Mouse (Mus musculus) mature B cell (primary cell): ENCODE measurements around the gene Qrich1.

Source experiments
- in situ Hi-C: fragments of 300-500 bp; cut with MboI; formaldehyde crosslinking; loops from 2 replicates; pipeline ENCODE4 v1.14.3; 2019

Gene Qrich1

DNA sequence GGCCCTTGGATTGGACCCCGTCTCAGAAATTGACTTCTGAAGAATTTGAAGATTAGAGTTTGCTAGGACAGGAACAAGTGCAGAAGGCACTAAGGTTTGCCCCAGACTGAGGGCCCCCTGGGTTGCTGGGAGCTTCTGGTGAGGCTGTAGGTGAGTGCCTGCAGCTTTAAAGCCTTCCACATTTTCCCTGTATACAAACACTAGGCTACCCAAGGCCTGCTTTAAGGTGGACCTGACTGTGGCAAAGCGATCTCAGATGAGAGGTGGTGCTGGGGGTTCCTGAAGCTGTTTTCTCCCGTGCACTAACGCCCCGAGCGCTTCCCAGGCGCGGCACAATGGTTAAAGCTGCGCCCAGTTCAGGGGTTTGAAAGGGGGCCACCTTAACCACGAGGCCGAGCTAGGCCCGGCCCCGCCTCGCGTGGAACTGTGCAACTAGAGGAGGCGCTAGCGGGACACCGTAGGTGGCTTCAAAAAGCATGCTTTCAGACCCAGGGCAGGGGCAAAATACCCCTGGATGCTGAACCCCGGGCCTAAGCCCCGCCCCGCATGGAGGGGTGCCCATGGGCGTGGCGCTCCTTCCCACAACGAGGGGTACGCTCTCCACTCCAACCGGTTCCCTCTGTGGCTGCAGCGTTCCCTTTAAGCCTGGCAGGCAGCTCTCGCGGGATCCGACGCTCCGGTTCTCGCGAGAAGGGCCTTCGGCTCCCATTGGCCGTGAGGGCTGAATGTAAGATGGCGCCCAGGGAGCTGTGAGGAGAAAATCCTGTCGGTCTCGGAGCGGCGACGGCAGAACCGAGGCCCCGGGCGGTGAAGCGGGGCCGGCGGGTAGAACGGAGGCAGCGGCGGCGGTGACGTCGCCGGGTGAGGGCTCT lies at the start of gene Qrich1:
Gene Qrich1 (plus strand): TSS at position 427 of the 872 bp plus-strand sequence.
- in situ Hi-C loops = no loop called here

DNA sequence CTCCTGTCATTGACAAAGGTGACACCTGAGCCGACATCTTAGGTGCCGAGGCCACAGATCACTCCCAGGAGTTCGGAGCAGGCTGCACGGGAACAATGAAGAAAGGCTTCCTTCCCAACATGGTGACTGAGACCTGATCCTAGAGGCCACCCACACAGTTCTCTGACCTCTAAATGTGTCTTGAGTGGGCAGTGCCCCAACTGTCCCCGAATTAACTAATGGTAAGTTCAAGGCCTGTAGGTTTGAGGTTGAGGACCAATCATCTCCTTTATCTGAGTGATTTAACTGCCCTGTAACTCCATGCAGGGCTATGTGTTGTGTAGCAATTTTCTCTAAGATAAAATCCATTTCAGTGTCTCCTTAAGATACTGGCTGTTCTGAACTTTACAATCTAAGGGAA lies 47.2 kb upstream of the Qrich1 start:
- in situ Hi-C loops = no loop called here

DNA sequence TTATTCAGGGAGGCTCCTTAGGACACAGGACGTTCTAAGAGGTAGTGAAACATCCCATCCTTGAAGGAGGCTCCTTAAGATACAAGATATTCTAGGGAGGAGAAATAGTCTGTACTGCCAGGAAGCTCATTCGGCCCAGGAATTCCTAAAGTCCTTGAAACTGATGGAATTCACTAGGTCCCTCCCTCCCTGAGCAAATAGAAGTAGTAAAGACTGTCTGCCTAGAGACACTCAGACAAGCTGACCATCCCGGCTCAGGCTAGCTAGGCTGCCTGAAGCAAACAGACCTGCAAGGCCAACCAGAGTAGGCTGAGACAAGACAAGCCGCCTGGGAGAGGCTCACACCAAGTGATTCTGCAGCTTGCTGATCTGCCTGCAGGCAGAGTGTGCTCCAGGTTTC lies 46.8 kb upstream of the Qrich1 start:
- in situ Hi-C loops = no loop called here

DNA sequence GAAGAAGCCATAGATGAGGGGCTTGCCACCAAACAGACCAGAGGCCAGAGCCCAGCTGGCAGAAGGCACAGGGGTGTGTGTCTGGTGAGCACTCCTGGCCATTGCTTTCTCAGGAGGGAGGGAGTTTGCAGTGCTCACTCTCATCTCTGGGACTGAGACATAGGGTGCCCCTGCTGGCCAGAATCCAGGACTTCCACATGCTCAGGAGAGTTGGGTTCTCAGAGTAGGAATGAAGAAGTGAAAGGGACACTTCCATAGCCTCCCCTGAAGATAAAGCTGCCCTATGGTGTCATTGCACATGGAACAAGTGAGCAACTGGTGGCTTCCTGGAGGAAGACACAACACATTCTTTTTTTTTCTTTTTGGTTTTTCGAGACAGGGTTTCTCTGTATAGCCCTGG lies 42.1 kb upstream of the Qrich1 start:
- in situ Hi-C loops = no loop called here

DNA sequence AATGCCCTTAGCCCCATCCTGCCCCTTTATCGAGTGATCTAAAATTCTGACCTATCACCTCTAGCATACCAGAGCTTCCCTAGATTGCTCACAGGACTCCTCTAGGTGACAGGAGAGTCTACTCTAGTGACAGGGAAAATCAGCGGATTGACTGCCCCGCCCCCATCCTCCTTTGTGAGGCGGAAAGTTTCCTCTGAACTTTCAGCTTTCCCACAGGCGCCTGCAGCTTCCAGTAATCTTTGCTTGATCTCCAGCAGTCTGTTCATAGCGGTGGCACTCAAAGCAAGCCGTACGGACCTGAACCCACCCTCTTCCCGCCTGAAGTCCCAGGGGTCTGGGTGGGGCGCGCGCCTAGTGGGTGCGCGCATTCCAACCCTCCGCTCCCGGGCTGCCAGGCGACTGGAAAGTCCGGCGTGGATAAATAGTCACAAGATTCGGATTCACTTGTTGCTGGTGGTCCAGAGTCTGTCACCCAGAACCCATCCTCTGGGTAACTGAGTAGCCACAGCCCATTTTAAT lies 37.9 kb upstream of the Qrich1 start:
- in situ Hi-C loops = no loop called here

DNA sequence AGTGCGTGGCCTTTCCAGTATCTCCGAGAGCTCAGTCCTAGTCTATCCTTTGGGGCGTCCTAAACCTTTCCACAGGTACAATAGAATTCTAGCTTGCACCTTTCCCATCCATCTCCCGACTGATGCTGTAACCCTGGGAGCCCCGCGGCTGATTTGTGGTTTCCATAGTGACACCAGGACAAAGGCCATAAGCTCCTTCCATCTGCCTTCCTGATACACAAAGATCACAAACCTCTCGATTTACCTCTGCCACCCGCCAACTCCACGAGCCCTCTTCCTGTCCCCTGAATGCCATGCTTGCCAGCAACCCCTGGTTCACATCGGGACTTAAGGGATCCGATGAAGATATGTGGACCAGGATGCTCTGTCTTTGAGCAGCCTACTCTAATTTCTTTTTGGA lies 37.4 kb upstream of the Qrich1 start:
- in situ Hi-C loops = no loop called here

DNA sequence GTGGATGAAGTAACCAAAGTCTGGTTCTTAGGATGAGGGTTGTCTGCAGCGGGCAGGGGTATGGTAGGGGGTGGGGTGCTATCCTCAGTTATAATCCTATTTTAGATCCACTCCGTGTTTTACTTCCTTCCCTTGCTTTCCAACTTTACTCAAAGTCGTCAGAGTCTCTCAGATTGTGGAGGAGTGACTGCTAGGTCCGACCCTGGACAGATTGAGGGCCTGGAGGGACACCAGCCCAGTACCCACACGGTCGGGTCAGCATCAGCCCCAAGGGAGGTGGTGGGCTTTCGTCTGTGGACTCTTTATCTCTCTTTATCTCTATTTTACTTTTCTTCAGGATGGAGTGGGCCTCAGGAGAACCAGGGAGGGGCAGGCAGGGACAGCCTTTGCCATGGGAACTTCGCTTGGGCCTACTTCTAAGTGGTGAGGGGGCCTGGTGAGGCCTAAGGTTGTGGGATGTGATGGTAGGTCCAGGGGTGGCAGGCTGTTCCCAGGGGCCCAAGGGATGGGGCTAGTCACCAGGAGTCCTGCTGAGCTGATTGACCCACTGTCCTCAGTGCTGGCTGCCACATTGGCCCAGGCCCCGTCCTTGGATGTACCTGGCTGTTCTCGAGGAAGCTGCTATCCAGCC lies 36.8 kb upstream of the Qrich1 start, which contains the start of gene Lamb2:
Gene Lamb2 (plus strand): TSS at position 16 of the 631 bp plus-strand sequence.
- in situ Hi-C loops = no loop called here

DNA sequence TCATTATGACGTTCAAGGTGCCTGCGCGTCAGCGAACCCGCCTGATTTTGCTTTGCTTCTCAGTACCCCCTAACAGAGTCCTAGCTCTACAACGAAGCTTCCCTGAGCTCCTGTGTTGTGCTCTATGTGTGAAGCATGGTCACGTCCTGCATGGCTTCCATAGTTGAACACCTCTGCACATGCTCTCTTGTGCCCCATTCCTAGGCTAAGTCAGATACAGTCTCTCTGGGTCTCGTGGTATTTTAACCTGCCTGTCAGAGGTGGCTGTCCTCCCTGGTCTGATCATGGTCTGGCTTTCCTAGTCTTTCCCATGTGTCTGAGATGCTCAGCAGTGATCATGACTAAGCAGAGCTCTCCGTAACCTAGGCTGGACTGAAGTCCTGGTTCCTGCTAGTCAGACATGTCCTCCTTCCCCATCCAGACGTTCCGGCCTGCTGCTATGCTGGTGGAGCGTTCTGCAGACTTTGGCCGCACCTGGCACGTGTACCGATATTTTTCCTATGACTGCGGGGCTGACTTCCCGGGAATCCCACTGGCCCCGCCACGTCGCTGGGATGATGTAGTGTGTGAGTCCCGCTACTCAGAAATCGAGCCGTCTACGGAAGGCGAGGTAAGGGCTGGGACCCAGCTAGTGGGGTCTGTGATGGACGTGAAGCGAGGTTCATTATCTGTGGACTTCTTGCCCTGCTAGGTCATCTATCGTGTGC lies 35.6 kb upstream of the Qrich1 start:
- in situ Hi-C loops = no loop called here

DNA sequence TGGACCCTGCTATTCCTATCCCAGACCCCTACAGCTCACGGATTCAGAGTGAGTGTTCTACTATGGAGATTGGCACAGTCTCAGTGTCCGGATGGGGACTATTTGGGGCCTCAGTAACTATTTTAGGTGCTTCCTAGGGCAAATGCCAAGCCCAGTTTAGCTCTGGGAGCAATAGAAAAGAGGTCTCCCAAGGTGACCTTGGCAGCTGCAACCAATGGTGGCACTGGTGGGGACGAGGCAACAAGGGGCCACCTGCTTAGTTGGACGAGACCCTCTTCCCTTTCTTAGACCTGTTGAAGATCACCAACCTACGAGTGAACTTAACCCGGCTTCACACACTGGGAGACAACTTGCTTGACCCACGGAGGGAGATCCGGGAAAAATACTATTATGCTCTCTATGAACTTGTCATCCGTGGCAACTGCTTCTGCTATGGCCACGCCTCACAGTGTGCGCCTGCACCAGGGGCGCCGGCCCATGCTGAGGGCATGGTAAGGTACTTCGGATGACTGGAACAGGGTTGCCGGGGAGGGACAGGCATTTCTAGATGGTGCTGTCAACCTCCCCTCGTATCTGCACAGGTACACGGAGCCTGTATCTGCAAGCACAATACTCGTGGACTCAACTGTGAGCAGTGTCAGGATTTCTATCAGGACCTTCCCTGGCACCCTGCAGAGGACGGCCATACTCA lies 34.9 kb upstream of the Qrich1 start:
- in situ Hi-C loops = no loop called here

DNA sequence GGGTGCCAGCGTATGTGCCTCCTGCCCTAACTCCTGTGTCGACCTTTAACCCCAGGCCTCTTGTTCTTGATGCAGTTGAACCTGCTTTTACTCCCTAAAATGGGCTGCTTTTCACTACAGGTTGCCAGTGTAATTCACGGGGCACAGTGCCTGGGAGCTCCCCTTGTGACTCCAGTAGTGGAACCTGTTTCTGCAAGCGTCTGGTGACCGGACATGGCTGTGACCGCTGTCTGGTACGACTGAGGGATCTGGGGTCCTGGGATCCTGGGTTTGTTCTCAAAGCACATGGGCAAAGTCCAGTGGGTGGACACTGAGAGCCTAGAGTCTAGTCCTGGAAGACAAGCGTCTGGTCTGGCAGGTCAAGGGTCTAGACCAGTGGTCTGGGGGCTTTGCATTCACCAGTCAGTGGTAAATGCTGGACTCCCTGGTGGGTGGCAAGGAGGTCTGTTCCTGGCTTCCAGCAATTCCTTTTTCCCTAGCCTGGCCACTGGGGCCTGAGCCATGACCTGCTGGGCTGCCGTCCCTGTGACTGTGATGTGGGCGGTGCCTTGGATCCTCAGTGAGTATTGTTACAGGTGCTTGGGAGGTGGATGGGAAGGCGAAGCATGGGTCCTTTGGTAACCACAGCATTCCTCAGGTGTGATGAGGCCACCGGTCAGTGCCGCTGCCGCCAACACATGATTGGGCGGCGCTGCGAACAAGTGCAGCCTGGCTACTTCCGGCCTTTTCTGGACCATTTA lies 33.4 kb upstream of the Qrich1 start:
- in situ Hi-C loops = no loop called here

DNA sequence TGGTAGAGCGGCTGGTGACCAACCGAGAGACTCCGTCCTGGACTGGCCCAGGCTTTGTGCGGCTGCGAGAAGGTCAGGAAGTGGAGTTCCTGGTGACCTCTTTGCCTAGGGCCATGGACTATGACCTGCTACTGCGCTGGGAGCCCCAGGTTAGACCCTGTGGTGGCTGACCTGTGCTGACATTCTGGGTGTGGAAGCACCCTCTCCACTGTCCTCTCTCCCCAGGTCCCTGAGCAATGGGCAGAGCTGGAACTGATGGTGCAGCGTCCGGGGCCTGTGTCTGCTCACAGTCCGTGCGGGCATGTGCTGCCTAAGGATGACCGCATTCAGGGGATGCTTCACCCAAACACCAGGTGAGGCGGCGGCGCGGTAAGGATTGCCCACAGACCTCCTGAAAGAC lies 32.6 kb upstream of the Qrich1 start:
- in situ Hi-C loops = no loop called here

DNA sequence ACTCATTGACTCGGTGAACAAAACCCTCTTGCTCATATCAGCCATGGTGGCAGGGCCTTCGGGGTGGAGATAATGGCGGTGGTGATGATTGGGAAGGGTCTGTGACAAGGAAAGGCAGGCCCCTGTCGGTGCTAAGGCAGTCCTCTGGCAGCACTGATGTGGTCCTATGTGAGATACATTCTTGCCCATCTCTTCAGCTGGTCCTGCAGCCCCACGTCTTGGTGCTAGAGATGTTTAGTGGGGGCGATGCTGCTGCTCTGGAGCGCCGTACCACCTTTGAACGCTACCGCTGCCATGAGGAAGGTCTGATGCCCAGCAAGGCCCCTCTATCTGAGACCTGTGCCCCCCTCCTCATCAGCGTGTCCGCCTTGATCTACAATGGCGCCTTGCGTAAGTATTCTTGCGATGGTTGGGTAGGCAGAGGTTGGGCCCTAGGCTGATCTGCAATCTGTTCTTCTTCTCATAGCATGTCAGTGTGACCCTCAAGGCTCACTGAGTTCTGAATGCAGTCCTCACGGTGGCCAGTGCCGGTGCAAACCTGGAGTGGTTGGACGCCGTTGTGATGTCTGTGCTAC lies 31.2 kb upstream of the Qrich1 start:
- in situ Hi-C loops = no loop called here

DNA sequence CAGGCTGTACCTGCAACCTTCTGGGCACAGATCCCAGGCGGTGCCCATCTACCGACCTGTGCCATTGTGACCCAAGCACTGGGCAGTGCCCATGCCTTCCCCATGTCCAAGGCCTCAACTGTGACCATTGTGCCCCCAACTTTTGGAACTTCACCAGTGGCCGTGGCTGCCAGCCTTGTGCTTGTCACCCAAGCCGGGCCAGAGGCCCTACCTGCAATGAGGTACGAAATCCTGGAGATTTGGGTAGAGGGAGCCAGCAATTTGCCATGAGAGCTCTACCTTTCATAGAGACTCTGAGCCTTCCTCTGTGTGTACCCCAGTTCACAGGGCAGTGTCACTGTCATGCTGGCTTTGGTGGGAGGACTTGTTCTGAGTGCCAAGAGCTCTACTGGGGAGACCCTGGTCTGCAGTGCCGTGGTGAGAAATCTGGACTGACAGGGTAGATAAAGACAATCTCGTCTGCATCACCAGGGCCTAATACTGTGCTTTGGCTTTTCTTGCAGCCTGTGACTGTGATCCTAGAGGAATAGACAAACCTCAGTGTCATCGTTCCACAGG lies 29.6 kb upstream of the Qrich1 start:
- in situ Hi-C loops = no loop called here

DNA sequence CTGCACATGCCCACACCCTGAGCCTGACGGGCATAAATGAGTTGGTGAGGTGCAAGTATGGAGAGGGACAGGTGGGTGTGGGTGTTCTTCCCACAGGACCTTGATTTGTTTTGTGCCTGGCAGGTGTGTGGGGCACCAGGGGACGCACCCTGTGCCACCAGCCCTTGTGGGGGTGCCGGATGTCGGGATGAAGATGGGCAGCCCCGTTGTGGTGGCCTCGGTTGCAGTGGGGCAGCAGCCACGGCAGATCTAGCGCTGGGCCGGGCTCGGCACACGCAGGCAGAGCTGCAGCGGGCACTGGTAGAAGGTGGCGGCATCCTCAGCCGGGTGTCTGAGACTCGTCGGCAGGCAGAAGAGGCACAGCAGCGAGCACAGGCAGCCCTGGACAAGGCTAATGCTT lies 28.2 kb upstream of the Qrich1 start:
- in situ Hi-C loops = no loop called here

DNA sequence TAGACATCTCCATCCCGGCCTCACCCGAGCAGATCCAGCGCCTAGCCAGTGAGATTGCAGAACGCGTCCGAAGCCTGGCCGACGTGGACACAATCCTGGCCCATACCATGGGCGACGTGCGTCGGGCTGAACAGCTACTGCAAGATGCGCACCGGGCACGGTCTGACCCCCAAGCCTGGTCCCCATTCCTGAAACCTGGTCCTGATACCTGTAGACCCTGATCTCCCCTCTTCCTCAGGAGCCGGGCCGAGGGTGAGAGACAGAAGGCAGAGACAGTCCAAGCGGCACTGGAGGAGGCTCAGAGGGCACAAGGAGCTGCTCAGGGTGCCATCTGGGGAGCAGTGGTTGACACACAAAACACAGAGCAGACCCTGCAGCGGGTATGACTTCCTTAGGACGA lies 27.4 kb upstream of the Qrich1 start:
- in situ Hi-C loops = no loop called here

DNA sequence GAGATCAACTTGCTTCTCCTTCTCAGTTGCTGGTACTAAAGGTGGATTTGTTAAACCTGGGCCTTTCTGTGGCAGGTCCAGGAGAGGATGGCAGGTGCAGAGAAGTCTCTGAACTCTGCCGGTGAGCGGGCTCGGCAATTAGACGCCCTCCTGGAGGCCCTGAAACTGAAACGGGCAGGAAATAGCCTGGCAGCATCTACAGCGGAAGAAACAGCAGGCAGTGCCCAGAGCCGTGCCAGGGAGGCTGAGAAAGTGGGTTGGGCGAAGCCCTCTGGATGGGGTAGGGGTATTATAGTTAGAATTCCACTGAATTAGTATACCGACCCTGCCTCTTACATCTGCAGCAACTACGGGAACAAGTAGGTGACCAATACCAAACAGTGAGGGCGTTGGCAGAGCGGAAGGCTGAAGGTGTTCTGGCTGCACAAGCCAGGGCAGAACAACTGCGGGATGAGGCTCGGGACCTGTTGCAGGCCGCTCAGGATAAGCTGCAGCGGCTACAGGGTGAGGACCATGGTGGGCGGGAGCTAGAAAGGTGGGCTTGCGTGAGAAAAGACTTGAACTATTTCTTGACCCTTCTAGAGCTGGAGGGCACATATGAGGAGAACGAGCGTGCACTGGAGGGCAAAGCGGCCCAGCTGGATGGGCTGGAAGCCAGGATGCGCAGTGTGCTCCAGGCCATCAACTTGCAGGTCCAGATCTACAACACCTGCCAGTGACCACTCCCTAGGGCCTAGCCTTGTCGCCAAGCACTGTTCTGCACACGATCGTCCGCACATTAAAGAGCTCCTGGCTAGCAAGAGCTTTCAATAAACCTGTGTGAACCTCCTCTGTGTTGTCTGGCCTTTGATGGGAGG lies 26.7 kb upstream of the Qrich1 start:
- in situ Hi-C loops = no loop called here

DNA sequence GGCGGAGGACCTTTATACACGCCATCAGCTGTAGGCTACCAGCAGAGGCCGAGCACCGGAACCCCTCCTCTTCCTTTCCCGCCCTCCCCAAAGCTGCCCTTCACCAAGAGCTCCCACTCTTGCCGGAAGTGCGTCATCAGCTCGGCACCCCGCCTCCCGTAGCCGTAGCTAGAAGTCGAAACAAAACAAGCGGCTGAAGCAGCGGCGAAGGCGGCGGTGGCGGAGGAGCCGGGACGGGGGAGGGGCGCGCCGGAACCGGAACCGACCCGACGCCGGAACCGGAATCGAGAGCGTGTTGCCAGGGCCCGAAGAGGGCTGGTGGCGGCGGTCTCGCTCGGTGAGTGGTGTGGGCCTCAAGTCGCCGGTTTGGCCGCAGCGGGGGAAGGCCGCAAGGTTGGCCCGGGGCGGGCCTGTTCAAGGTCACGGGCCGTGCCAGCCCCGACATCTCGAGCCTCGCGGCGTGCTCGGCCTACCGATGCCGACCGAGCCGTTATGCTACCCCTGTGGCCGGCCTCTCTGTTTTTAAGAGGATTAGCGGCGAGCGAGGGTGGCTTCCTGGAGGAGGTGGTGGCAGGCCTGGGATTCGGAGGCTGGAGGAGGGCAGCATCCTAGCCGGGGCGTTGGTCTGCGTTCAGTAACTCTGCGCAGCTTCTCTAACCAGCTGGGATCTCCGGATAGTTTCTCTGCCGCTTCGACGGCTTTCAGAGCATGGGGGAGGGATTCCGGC lies 25.9 kb upstream of the Qrich1 start, which contains the start of gene Usp19:
Gene Usp19 (plus strand): TSS at position 44 of the 727 bp plus-strand sequence.
- in situ Hi-C loops = no loop called here

DNA sequence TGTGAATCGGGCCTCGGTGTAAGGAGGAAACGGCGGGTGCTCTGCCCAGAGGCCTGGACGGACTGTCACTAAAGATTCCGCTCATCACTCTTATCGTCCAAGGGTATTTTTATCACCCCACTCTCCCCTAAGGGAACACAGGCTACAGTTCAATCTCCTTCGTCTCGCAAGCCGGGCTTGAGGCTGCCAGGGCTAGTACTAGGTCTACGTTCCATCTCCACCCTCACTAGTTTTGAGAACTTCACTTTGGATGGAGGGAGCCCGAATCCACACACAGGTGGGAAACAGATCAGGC lies 25.4 kb upstream of the Qrich1 start:
- in situ Hi-C loops = no loop called here
